In the genomic region with DNA sequence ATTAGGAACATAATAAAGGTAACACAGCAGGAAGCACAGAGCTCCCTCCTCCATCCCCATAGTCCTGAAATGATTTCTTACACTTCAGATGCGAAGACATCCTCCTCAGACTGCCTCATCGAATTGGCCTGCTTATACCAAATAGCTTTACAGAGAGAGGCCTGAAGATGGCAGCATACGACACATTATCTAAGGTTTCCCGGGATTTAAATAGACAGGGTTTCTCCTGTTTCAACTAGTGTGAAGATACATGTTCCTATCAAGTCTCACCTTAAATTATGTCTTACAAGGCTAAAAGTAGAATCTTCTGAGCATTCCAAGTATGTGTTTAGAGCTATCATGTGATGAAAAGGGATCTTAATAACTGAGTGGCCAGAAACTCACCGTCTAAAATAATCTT, we compare ENCODE assay signal across 12 mouse cellular contexts. TPM values are rescaled to one million over a fixed set of nuclear protein-coding genes. Genes with fewer than 3 reads are reported as not detected.
DNase-seq lines count a peak whose midpoint lies in the region; ATAC-seq lines count a peak whose summit lies in the region.
"Had no signal": no experiment of that assay in that cellular context is flagged by ENCODE, and none has a peak within 500 bp of the region (broad histone marks: within the 10 kb centered on the region; RNA-seq: fewer than 3 reads in every experiment).

No protein-coding gene starts in this region.

- WGBS in midbrain, embryonic 15.5 days, result 50% methylated on average over 5 of the region's 5 CpGs

- no peaks in the 10 kb centered on the region for H3K9me3 ChIP-seq in midbrain, embryonic 15.5 days

- no peak overlapping the region for H3K27ac ChIP-seq in midbrain, embryonic 15.5 days

- H3K36me3 ChIP-seq in midbrain, embryonic 15.5 days (replicated peaks), result peaks cover 28% of the 10 kb centered on the region; the same call in 1 of the 2 replicates

- peak; percentile 27 for DNase-seq in adrenal gland, postnatal 14 days
- DNase-seq in adrenal gland, postnatal 10 days, result no peak
- DNase-seq in layer of hippocampus, adult 11-12 months (ENCODE audit: low spot score), result peak; percentile 33
- no peak for DNase-seq in layer of hippocampus, postnatal 36 days
- DNase-seq in c-Kit-positive CD71-positive TER-119-negative erythroid progenitor cells, embryonic 14.5 days (ENCODE audit: low read depth), result peak; percentile 47
- DNase-seq in ovary, postnatal 36 days (ENCODE audit: low spot score), result no peak
- DNase-seq in right cerebral cortex, postnatal 36 days (ENCODE audit: low spot score in 2 of 2), result no peak

- no peak overlapping the region for H3K9ac ChIP-seq in midbrain, embryonic 15.5 days

- no peaks in the 10 kb centered on the region for H3K4me1 ChIP-seq in midbrain, embryonic 15.5 days

- ATAC-seq in midbrain, embryonic 15.5 days (replicated peaks), result peak; percentile 58; the same call in 1 of the 2 replicates

- no peak overlapping the region for H3K4me2 ChIP-seq in midbrain, embryonic 15.5 days
- H3K4me2 ChIP-seq: liver, embryonic 11.5 days had no signal

- no peaks in the 10 kb centered on the region for H3K27me3 ChIP-seq in midbrain, embryonic 15.5 days (replicated peaks)

- H3K4me3 ChIP-seq in midbrain, embryonic 15.5 days, result no peak overlapping the region

RNA-seq across cellular contexts. Expression of gene Arl9, which starts 5.4 kb away (rescaled TPM):
- not detected in 2 replicates for total RNA-seq in adrenal gland, postnatal 14 days (2021)
- total RNA-seq in adrenal gland, postnatal 10 days (2021), result under 1 TPM in 1 of 2 experiments, not detected in 1; 0.73 TPM
- total RNA-seq in layer of hippocampus, postnatal 36 days (2021), result not detected
- not detected in 2 replicates for polyA plus RNA-seq in midbrain, embryonic 15.5 days (2015; fragmentation: Nextera tagmentation; extraction: Ambion mirVana)
- polyA plus RNA-seq: C2C12; frontal cortex, adult 2 months; stomach, embryonic 14.5 days had no signal

RNA-seq across cellular contexts. Expression of gene Thegl, which starts 17.4 kb away (rescaled TPM):
- total RNA-seq in adrenal gland, postnatal 14 days (2021), result not detected in 2 replicates
- not detected for total RNA-seq in adrenal gland, postnatal 10 days (2021)
- total RNA-seq in layer of hippocampus, postnatal 36 days (2021), result 1 to 10 TPM in 1 of 2 experiments, under 1 TPM in 1; 0.76 to 2.0 TPM
- polyA plus RNA-seq in midbrain, embryonic 15.5 days (2015; fragmentation: Nextera tagmentation; extraction: Ambion mirVana), result 0.72 and 0.85 TPM in 2 replicates
- polyA plus RNA-seq: C2C12 had no signal

RNA-seq across cellular contexts. Expression of gene Srp72, which starts 23.9 kb away (rescaled TPM):
- total RNA-seq in adrenal gland, postnatal 14 days (2021), result 125 and 148 TPM in 2 replicates
- 100 to 1,000 TPM; 128 to 131 TPM for total RNA-seq in adrenal gland, postnatal 10 days (2021)
- total RNA-seq in layer of hippocampus, postnatal 36 days (2021), result 100 to 1,000 TPM in 1 of 2 experiments, 10 to 100 TPM in 1; 99.8 to 101 TPM
- polyA plus RNA-seq in midbrain, embryonic 15.5 days (2015; fragmentation: Nextera tagmentation; extraction: Ambion mirVana), result 87.6 and 88.2 TPM in 2 replicates

RNA-seq across cellular contexts. Expression of gene Ppat, which starts 47.0 kb away (rescaled TPM):
- total RNA-seq in adrenal gland, postnatal 14 days (2021), result 21.6 and 25.2 TPM in 2 replicates
- total RNA-seq in adrenal gland, postnatal 10 days (2021), result 10 to 100 TPM; 22.4 to 27.0 TPM
- 10 to 100 TPM; 16.3 to 16.5 TPM for total RNA-seq in layer of hippocampus, postnatal 36 days (2021)
- polyA plus RNA-seq in midbrain, embryonic 15.5 days (2015; fragmentation: Nextera tagmentation; extraction: Ambion mirVana), result 9.8 and 11.3 TPM in 2 replicates

RNA-seq across cellular contexts. Expression of gene Paics, which starts 47.3 kb away (rescaled TPM):
- total RNA-seq in adrenal gland, postnatal 14 days (2021), result 205 and 214 TPM in 2 replicates
- 100 to 1,000 TPM; 193 to 202 TPM for total RNA-seq in adrenal gland, postnatal 10 days (2021)
- total RNA-seq in layer of hippocampus, postnatal 36 days (2021), result 10 to 100 TPM; 84.2 to 92.1 TPM
- 154 and 167 TPM in 2 replicates for polyA plus RNA-seq in midbrain, embryonic 15.5 days (2015; fragmentation: Nextera tagmentation; extraction: Ambion mirVana)

Comparison
In these comparisons a context has a peak if more than half of its experiments do, and no peak if none do; other contexts are left out.
1. DNase-seq: peak in adrenal gland, postnatal 14 days (single experiment), layer of hippocampus, adult 11-12 months (single experiment) and c-Kit-positive CD71-positive TER-119-negative erythroid progenitor cells, embryonic 14.5 days (single experiment); none in adrenal gland, postnatal 10 days (single experiment), layer of hippocampus, postnatal 36 days (0 of 2), ovary, postnatal 36 days (single experiment) and right cerebral cortex, postnatal 36 days (0 of 2).